Mouse (Mus musculus): ENCODE measurements around the gene Soga3.

DNA sequence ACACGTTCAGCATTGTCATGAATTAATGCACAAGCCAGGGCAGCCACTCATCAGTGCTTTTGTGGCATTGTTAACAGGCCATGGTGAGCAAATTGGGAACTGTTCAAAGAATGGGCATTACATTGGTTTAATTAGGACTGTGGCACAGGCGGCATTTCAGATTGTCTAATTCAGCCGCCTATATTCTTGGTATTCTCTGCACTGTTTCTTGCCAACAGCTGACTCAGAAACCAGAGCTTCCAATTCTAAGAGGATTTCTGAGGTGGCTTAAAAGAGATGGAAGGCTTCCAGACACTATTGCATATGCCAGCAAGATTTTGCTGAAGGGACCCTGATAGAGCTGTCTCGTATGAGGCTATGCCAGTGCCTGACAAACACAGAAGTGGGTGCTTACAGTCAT is 33.2 kb downstream of the Soga3 start:
- TF ChIP-seq POLR2A (IDR thresholded peaks at IDR 0.05; ENCODE audit: control insufficient read depth, low read depth, low read length) (no peak), CTCF (IDR thresholded peaks at IDR 0.05; ENCODE audit: control insufficient read depth, insufficient read depth, insufficient replicate concordance, low read depth, low read length) (no peak)

Data from testis, adult 2 months (tissue).